Mouse (Mus musculus): ENCODE results near the gene Gabbr1. TPM values are rescaled to one million over a fixed set of nuclear protein-coding genes. Genes with fewer than 3 reads are reported as not detected.

The Gabbr1 gene
- polyA plus RNA-seq, 1 experiment = 1.7 TPM

DNA sequence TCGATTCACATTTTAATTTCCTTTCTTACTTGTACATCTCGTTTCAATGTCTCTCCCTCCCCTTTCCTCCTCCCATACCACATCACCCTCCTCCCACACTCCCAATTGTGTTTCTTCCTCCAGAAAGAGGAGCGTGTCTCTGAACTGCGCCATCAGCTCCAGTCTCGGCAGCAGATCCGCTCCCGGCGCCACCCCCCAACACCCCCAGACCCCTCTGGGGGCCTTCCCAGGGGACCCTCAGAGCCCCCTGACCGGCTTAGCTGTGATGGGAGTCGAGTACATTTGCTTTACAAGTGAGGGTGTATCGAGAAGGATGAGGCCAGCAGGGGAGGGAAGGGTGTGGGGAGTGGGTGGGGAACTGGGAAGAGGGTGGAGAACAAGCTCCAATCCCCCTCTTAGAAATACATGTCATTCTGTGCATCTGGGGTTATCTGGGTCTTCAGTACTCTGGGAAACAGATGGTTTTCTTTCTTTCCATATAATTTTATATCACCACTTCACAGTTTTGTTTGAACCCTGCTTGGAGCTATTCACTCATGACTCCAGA, 27.0 kb downstream of the Gabbr1 start:
- Histone ChIP-seq H3K36me3 (replicated peaks; ENCODE audit: low read length) (peaks cover 42% of the 10 kb centered on the region), H3K4me3 (replicated peaks) (no peak overlapping the region), H3K4me1 (no peaks in the 10 kb centered on the region; the same call in 1 of the 2 replicates), H3K27me3 (replicated peaks) (no peaks in the 10 kb centered on the region), H3K9me3 (no peaks in the 10 kb centered on the region)
- TF ChIP-seq FLI1 (IDR thresholded peaks at IDR 0.05; ENCODE audit: low read length) (no peak), GATA1 (IDR thresholded peaks at IDR 0.05; ENCODE audit: borderline replicate concordance, low read length) (no peak)

DNA sequence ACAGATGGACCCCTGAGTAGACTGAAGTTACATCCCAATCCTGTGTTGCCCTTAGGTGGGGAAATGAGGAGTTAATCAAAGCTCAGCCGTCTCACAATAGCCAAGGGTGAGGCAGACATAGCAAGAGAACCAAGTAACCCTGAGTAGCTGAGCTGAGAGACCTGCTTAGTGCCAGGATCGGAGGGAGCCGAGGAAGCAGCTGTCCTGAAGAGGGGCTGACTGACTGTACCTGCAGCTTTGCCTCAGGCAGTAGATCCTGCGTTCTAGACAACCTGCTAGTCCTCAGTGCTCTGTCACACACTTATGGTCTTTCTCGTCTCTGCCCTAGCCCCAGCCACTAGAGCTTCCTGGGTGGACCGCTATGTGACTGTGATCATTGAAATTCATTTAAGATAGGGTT, 29.4 kb downstream of the Gabbr1 start:
- Histone ChIP-seq H3K4me3 (replicated peaks) (no peak overlapping the region), H3K36me3 (replicated peaks; ENCODE audit: low read length) (peaks cover 27% of the 10 kb centered on the region), H3K9me3 (no peaks in the 10 kb centered on the region), H3K4me1 (no peaks in the 10 kb centered on the region; the same call in 1 of the 2 replicates), H3K27me3 (replicated peaks) (no peaks in the 10 kb centered on the region)
- TF ChIP-seq FLI1 (IDR thresholded peaks at IDR 0.05; ENCODE audit: low read length) (no peak), GATA1 (IDR thresholded peaks at IDR 0.05; ENCODE audit: borderline replicate concordance, low read length) (no peak)

GRCm38 (mm10) chr17:37075766-37076165, 30.0 kb downstream of the Gabbr1 start:
- no peaks in the 10 kb centered on the region; the same call in 1 of the 2 replicates for H3K4me1 ChIP-seq
- H3K36me3 ChIP-seq (replicated peaks; ENCODE audit: low read length) = peaks cover 22% of the 10 kb centered on the region
- H3K4me3 ChIP-seq (replicated peaks) = no peak overlapping the region
- TF ChIP-seq FLI1 (IDR thresholded peaks at IDR 0.05; ENCODE audit: low read length) (no peak), GATA1 (IDR thresholded peaks at IDR 0.05; ENCODE audit: borderline replicate concordance, low read length) (no peak)
- H3K27me3 ChIP-seq (replicated peaks) = no peaks in the 10 kb centered on the region
- no peaks in the 10 kb centered on the region for H3K9me3 ChIP-seq

DNA sequence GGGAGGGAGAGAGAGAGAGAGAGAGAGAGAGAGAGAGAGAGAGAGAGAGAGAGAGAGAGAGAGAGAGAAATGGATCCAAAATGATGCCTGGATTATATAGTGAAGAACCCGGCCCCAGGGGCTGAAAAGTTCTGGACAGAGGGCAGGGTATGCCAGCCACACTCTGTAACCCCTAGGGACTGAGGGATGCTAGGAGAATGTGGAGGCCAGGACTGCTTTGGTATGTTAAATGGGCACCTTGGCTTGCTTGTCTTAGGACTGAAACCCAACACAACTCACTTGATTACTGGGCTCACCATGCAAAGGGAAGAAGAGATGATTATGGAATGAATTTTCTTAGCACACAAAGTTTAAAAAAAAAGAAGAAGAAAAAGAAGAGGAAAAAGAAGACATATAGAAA, 32.4 kb downstream of the Gabbr1 start:
- Histone ChIP-seq H3K4me1 (peaks cover 3% of the 10 kb centered on the region), H3K4me3 (replicated peaks) (no peak overlapping the region), H3K27me3 (replicated peaks) (peaks cover 2% of the 10 kb centered on the region), H3K36me3 (replicated peaks; ENCODE audit: low read length) (peaks cover 3% of the 10 kb centered on the region), H3K9me3 (no peaks in the 10 kb centered on the region)
- TF ChIP-seq FLI1 (IDR thresholded peaks at IDR 0.05; ENCODE audit: low read length) (no peak), GATA1 (IDR thresholded peaks at IDR 0.05; ENCODE audit: borderline replicate concordance, low read length) (no peak)

- H3K4me3 ChIP-seq (replicated peaks) = no peak overlapping the region
- peaks cover 3% of the 10 kb centered on the region for H3K4me1 ChIP-seq
- TF ChIP-seq GATA1 (IDR thresholded peaks at IDR 0.05; ENCODE audit: borderline replicate concordance, low read length) (no peak), FLI1 (IDR thresholded peaks at IDR 0.05; ENCODE audit: low read length) (no peak)
- H3K36me3 ChIP-seq (replicated peaks; ENCODE audit: low read length) = no peaks in the 10 kb centered on the region
- no peaks in the 10 kb centered on the region for H3K9me3 ChIP-seq
- H3K27me3 ChIP-seq (replicated peaks) = peaks cover 2% of the 10 kb centered on the region
These were observed 33.2 kb downstream of the Gabbr1 start for GRCm38 (mm10) chr17:37078990-37079389.

GRCm38 (mm10) chr17:37080119-37080518, 34.4 kb downstream of the Gabbr1 start:
- H3K4me1 ChIP-seq = peaks cover 3% of the 10 kb centered on the region; the same call in 1 of the 2 replicates
- peaks cover 2% of the 10 kb centered on the region for H3K27me3 ChIP-seq (replicated peaks)
- no peaks in the 10 kb centered on the region for H3K9me3 ChIP-seq
- no peak overlapping the region for H3K4me3 ChIP-seq (replicated peaks)
- no peaks in the 10 kb centered on the region for H3K36me3 ChIP-seq (replicated peaks; ENCODE audit: low read length)
- TF ChIP-seq GATA1 (IDR thresholded peaks at IDR 0.05; ENCODE audit: borderline replicate concordance, low read length) (no peak), FLI1 (IDR thresholded peaks at IDR 0.05; ENCODE audit: low read length) (no peak)

DNA sequence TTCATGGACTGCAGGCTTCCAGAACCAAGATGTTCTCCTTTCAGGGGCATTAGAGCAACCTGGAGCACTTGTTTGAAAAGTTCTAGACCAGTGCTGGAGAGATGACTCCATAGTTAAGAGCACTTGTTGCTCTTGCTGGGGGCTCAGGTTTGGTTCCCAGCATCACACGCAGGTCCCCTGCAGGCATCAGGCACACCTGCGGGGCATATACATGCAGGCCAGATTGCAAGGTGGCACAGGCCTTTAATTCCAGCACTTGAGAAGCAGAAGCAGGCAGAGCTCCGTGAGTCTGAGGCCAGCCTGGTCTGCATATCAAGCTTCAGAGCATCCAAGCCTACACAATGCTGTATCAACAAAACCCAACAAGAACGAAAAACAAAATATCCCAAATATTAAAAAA, 35.9 kb downstream of the Gabbr1 start:
- H3K9me3 ChIP-seq = no peaks in the 10 kb centered on the region
- no peaks in the 10 kb centered on the region for H3K36me3 ChIP-seq (replicated peaks; ENCODE audit: low read length)
- H3K4me3 ChIP-seq (replicated peaks) = no peak overlapping the region
- no peak for TF ChIP-seq FLI1 (IDR thresholded peaks at IDR 0.05; ENCODE audit: low read length)
- TF ChIP-seq GATA1 (IDR thresholded peaks at IDR 0.05; ENCODE audit: borderline replicate concordance, low read length) = no peak
- peaks cover 8% of the 10 kb centered on the region for H3K27me3 ChIP-seq (replicated peaks)
- H3K4me1 ChIP-seq = peaks cover 7% of the 10 kb centered on the region

DNA sequence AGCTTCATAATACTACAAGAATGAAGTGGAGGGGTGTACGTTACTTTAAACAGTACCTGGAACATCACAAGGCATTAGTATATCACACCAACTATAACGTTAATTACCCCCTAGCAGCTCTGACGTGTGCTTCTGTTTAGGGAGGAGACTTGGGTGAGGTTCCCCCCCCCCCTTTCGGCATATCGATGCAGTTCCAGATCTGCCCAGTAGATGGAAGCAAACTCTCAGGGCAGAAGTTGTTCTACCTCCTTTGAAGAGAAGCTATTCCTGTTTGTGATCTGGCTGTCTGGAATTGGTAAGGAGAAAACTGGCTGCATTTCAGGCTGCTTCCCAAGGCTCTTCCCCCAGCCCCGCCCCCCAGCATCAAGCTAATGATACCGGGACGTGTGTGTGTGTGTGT, 37.6 kb downstream of the Gabbr1 start:
- Histone ChIP-seq H3K36me3 (replicated peaks; ENCODE audit: low read length) (no peaks in the 10 kb centered on the region), H3K27me3 (replicated peaks) (peaks cover 9% of the 10 kb centered on the region), H3K4me3 (replicated peaks) (no peak overlapping the region), H3K9me3 (no peaks in the 10 kb centered on the region), H3K4me1 (peaks cover 7% of the 10 kb centered on the region)
- no peak for TF ChIP-seq GATA1 (IDR thresholded peaks at IDR 0.05; ENCODE audit: borderline replicate concordance, low read length)
- TF ChIP-seq FLI1 (IDR thresholded peaks at IDR 0.05; ENCODE audit: low read length) = no peak

GRCm38 (mm10) chr17:37084632-37085031, 38.9 kb downstream of the Gabbr1 start:
- Histone ChIP-seq H3K9me3 (no peaks in the 10 kb centered on the region), H3K27me3 (replicated peaks) (peaks cover 11% of the 10 kb centered on the region), H3K4me3 (replicated peaks) (no peak overlapping the region), H3K36me3 (replicated peaks; ENCODE audit: low read length) (no peaks in the 10 kb centered on the region), H3K4me1 (peaks cover 7% of the 10 kb centered on the region)
- TF ChIP-seq FLI1 (IDR thresholded peaks at IDR 0.05; ENCODE audit: low read length) (no peak), GATA1 (IDR thresholded peaks at IDR 0.05; ENCODE audit: borderline replicate concordance, low read length) (no peak)

GRCm38 (mm10) chr17:37085545-37085944, 39.8 kb downstream of the Gabbr1 start:
- Histone ChIP-seq H3K9me3 (no peaks in the 10 kb centered on the region), H3K27me3 (replicated peaks) (peaks cover 11% of the 10 kb centered on the region), H3K36me3 (replicated peaks; ENCODE audit: low read length) (no peaks in the 10 kb centered on the region), H3K4me3 (replicated peaks) (no peak overlapping the region), H3K4me1 (peaks cover 7% of the 10 kb centered on the region)
- TF ChIP-seq GATA1 (IDR thresholded peaks at IDR 0.05; ENCODE audit: borderline replicate concordance, low read length) (no peak), FLI1 (IDR thresholded peaks at IDR 0.05; ENCODE audit: low read length) (no peak)

Data from megakaryocyte, embryonic 14.5 days (primary cell).